Mouse (Mus musculus) neural tube, embryonic 12.5 days (tissue): ENCODE data around the gene Pin1. TPM values are rescaled to one million over a fixed set of nuclear protein-coding genes. Genes with fewer than 3 reads are reported as not detected.

ENCODE experiments used
- ATAC-seq: fragments of 200-750 bp; cut with Nextera tagmentation; 2 replicates; pipeline ENCODE4 v1.8.0; 2017; ENCODE audit warnings: low read depth, mild to moderate bottlenecking, moderate TSS enrichment, moderate library complexity; ENCODE audit not compliant: low FRiP score
- H3K27ac ChIP-seq: fragments of 300-500 bp; sonication (generic); 2 replicates; pipeline ENCODE4 v1.5.1; 2016
- H3K27me3 ChIP-seq: fragments of 300-500 bp; sonication (generic); replicated peaks from 2 replicates; pipeline ENCODE4 v1.6.1; 2016; ENCODE audit warnings: mild to moderate bottlenecking
- H3K36me3 ChIP-seq: fragments of 300-500 bp; sonication (generic); 2 replicates; pipeline ENCODE4 v1.6.1; 2016; ENCODE audit warnings: mild to moderate bottlenecking
- H3K4me1 ChIP-seq: fragments of 300-500 bp; sonication (generic); 2 replicates; pipeline ENCODE4 v1.6.1; 2016
- H3K4me2 ChIP-seq: fragments of 300-500 bp; sonication (generic); replicated peaks from 2 replicates; pipeline ENCODE4 v1.6.1; 2016; ENCODE audit warnings: mild to moderate bottlenecking
- H3K4me3 ChIP-seq: fragments of 300-500 bp; sonication (generic); 2 replicates; pipeline ENCODE4 v1.5.1; 2016
- H3K9ac ChIP-seq: fragments of 300-500 bp; sonication (generic); 2 replicates; pipeline ENCODE4 v1.6.1; 2016; ENCODE audit warnings: mild to moderate bottlenecking
- H3K9me3 ChIP-seq: fragments of 300-500 bp; sonication (generic); 2 replicates; pipeline ENCODE4 v1.6.1; 2016; ENCODE audit warnings: mild to moderate bottlenecking
- WGBS: fragments of 180-500 bp; shearing (Covaris S2); methylation state at CpG from one replicate; pipeline ENCODE4 v1.1.7; 2016; 5-methylcytosine and 5-hydroxymethylcytosine counted together
- polyA plus RNA-seq: library from polyadenylated mRNA; unstranded; fragments of >200 nt; fragmentation: Nextera tagmentation; extraction: Ambion mirVana; gene quantifications from 2 replicates; pipeline ENCODE4 v1.2.1, GENCODE M21; 2016

The Pin1 gene
- polyA plus RNA-seq, 1 experiment from 2014 or later: 52.8 TPM

GRCm38 (mm10) chr9:20641501-20641900 is 10.4 kb upstream of the Pin1 start:
- no peak for ATAC-seq
- WGBS: 38% methylated on average over 6 of the region's 6 CpGs
- peaks cover 31% of the 10 kb centered on the region for H3K4me1 ChIP-seq

GRCm38 (mm10) chr9:20642101-20642895 is 9.6 kb upstream of the Pin1 start, which contains the start of gene Ubl5:
Ubl5 (plus strand) TSS chr9:20642878.
- H3K27me3 ChIP-seq: no peaks in the 10 kb centered on the region
- H3K9me3 ChIP-seq: no peaks in the 10 kb centered on the region
- peaks cover 31% of the 10 kb centered on the region for H3K4me1 ChIP-seq
- H3K4me2 ChIP-seq: peak within 1 kb of the TSS; percentile 92
- WGBS: under 1% methylated on average over 51 of the region's 51 CpGs
- peak within 1 kb of the TSS; percentile 83 for H3K9ac ChIP-seq
- peak within 1 kb of the TSS; percentile 79 for H3K27ac ChIP-seq
- H3K4me3 ChIP-seq: peak within 1 kb of the TSS; percentile 76
- H3K36me3 ChIP-seq: peaks cover 29% of the 10 kb centered on the region
- peak; percentile 87 for ATAC-seq

More at GRCm38 (mm10) chr9:20641501-20641900, 10.4 kb upstream of the Pin1 start:
- H3K9ac ChIP-seq: peak overlapping the region; percentile 83
- H3K27ac ChIP-seq: no peak overlapping the region
- peaks cover 28% of the 10 kb centered on the region for H3K36me3 ChIP-seq
- no peaks in the 10 kb centered on the region for H3K27me3 ChIP-seq
- H3K4me2 ChIP-seq: peak overlapping the region; percentile 92
- no peaks in the 10 kb centered on the region for H3K9me3 ChIP-seq
- H3K4me3 ChIP-seq: peak overlapping the region; percentile 76

GRCm38 (mm10) chr9:20642896-20643466 is 8.9 kb upstream of the Pin1 start:
- 1% methylated on average over 30 of the region's 30 CpGs for WGBS
- Histone ChIP-seq H3K4me3 (peak overlapping the region; percentile 76), H3K4me2 (peak overlapping the region; percentile 92), H3K36me3 (peaks cover 29% of the 10 kb centered on the region), H3K9me3 (no peaks in the 10 kb centered on the region), H3K27ac (peak overlapping the region; percentile 79), H3K9ac (peak overlapping the region; percentile 83), H3K4me1 (peaks cover 31% of the 10 kb centered on the region), H3K27me3 (no peaks in the 10 kb centered on the region)
- peak; percentile 89 for ATAC-seq

- WGBS: 13% methylated on average over 13 of the region's 13 CpGs
- no peak for ATAC-seq
- H3K4me2 ChIP-seq: peak overlapping the region; percentile 92
- H3K9me3 ChIP-seq: no peaks in the 10 kb centered on the region
- no peaks in the 10 kb centered on the region for H3K27me3 ChIP-seq
- H3K4me3 ChIP-seq: peak overlapping the region; percentile 76
- peaks cover 31% of the 10 kb centered on the region for H3K4me1 ChIP-seq
- H3K36me3 ChIP-seq: peaks cover 30% of the 10 kb centered on the region
- no peak overlapping the region for H3K27ac ChIP-seq
- peak overlapping the region; percentile 72 for H3K9ac ChIP-seq
Observed at GRCm38 (mm10) chr9:20643781-20644180, 8.1 kb upstream of the Pin1 start.

- Histone ChIP-seq H3K36me3 (peaks cover 30% of the 10 kb centered on the region), H3K4me3 (peak within 1 kb of the TSS; percentile 76), H3K4me1 (peaks cover 31% of the 10 kb centered on the region), H3K27me3 (no peaks in the 10 kb centered on the region), H3K9ac (peak within 1 kb of the TSS; percentile 72), H3K9me3 (no peaks in the 10 kb centered on the region), H3K4me2 (peak within 1 kb of the TSS; percentile 92), H3K27ac (peak within 1 kb of the TSS; percentile 51; the same call in 1 of the 2 replicates)
- ATAC-seq: no peak
- WGBS: under 1% methylated on average over 43 of the region's 43 CpGs
Observed at GRCm38 (mm10) chr9:20644360-20645081, 7.4 kb upstream of the Pin1 start, which contains the start of gene Fbxl12. Fbxl12 (minus strand) TSS chr9:20644767.

- H3K27me3 ChIP-seq: no peaks in the 10 kb centered on the region
- H3K4me2 ChIP-seq: peak overlapping the region; percentile 92
- H3K9me3 ChIP-seq: no peaks in the 10 kb centered on the region
- H3K4me3 ChIP-seq: peak overlapping the region; percentile 76
- peak overlapping the region; percentile 72 for H3K9ac ChIP-seq
- H3K36me3 ChIP-seq: peaks cover 33% of the 10 kb centered on the region
- ATAC-seq: no peak
- no peak overlapping the region for H3K27ac ChIP-seq
- H3K4me1 ChIP-seq: peaks cover 31% of the 10 kb centered on the region
- 6% methylated on average over 17 of the region's 17 CpGs for WGBS
Observed at GRCm38 (mm10) chr9:20645121-20645520, 6.8 kb upstream of the Pin1 start.

GRCm38 (mm10) chr9:20652260-20652658 is 364 bp downstream of the Pin1 start:
- Histone ChIP-seq H3K4me2 (peak overlapping the region; percentile 90), H3K4me1 (peaks cover 30% of the 10 kb centered on the region), H3K27me3 (no peaks in the 10 kb centered on the region), H3K9ac (peak overlapping the region; percentile 85), H3K4me3 (peak overlapping the region; percentile 88), H3K9me3 (no peaks in the 10 kb centered on the region), H3K27ac (no peak overlapping the region), H3K36me3 (peaks cover 53% of the 10 kb centered on the region)
- peak; percentile 30 for ATAC-seq
- WGBS: under 1% methylated on average over 25 of the region's 25 CpGs

- H3K4me2 ChIP-seq: peak overlapping the region; percentile 90
- no peak overlapping the region for H3K27ac ChIP-seq
- H3K36me3 ChIP-seq: peaks cover 58% of the 10 kb centered on the region
- WGBS: 91% methylated on average over 3 of the region's 3 CpGs
- no peaks in the 10 kb centered on the region for H3K27me3 ChIP-seq
- no peaks in the 10 kb centered on the region for H3K9me3 ChIP-seq
- no peak overlapping the region for H3K9ac ChIP-seq
- H3K4me1 ChIP-seq: peaks cover 30% of the 10 kb centered on the region
- no peak for ATAC-seq
- no peak overlapping the region for H3K4me3 ChIP-seq
Observed at GRCm38 (mm10) chr9:20653859-20654258, 2.0 kb downstream of the Pin1 start.

GRCm38 (mm10) chr9:20657546-20657945 is 5.7 kb downstream of the Pin1 start:
- Histone ChIP-seq H3K27ac (no peak overlapping the region), H3K27me3 (no peaks in the 10 kb centered on the region), H3K9me3 (no peaks in the 10 kb centered on the region), H3K4me1 (peaks cover 32% of the 10 kb centered on the region), H3K9ac (no peak overlapping the region), H3K4me3 (no peak overlapping the region), H3K36me3 (peaks cover 82% of the 10 kb centered on the region), H3K4me2 (no peak overlapping the region)
- WGBS: 94% methylated on average over 3 of the region's 3 CpGs
- ATAC-seq: no peak

GRCm38 (mm10) chr9:20662325-20662724 is 10.4 kb downstream of the Pin1 start:
- Histone ChIP-seq H3K4me2 (0 out of 2 replicates have a peak overlapping the region, but pooled peaks have one; percentile 22), H3K36me3 (peaks cover 63% of the 10 kb centered on the region), H3K4me1 (peaks cover 50% of the 10 kb centered on the region), H3K9me3 (no peaks in the 10 kb centered on the region), H3K4me3 (no peak overlapping the region), H3K27ac (peak overlapping the region; percentile 79), H3K9ac (0 out of 2 replicates have a peak overlapping the region, but pooled peaks have one; percentile 21), H3K27me3 (no peaks in the 10 kb centered on the region)
- ATAC-seq: peak; percentile 23; the same call in 1 of the 2 replicates
- 52% methylated on average over 3 of the region's 3 CpGs for WGBS

- 31% methylated on average over 8 of the region's 8 CpGs for WGBS
- Histone ChIP-seq H3K9ac (0 out of 2 replicates have a peak overlapping the region, but pooled peaks have one; percentile 21), H3K27me3 (no peaks in the 10 kb centered on the region), H3K4me3 (no peak overlapping the region), H3K27ac (peak overlapping the region; percentile 79), H3K9me3 (no peaks in the 10 kb centered on the region), H3K4me2 (peak overlapping the region; percentile 22; the same call in 1 of the 2 replicates), H3K36me3 (peaks cover 57% of the 10 kb centered on the region), H3K4me1 (peaks cover 50% of the 10 kb centered on the region)
- peak; percentile 65 for ATAC-seq
Observed at GRCm38 (mm10) chr9:20662874-20663273, 11.0 kb downstream of the Pin1 start.
